Mouse (Mus musculus) megakaryocyte, embryonic 14.5 days (primary cell): ENCODE results near the gene Ccdc136. TPM values are rescaled to one million over a fixed set of nuclear protein-coding genes. Genes with fewer than 3 reads are reported as not detected.

ENCODE experiments used
- H3K27me3 ChIP-seq: replicated peaks from 2 replicates; pipeline ENCODE3; 2012; ENCODE audit warnings: inconsistent platforms
- H3K36me3 ChIP-seq: replicated peaks from 2 replicates; pipeline ENCODE3; 2012; ENCODE audit warnings: low read length, inconsistent platforms, mixed read lengths
- H3K4me1 ChIP-seq: 2 replicates; pipeline ENCODE4 v1.6.1; 2012; ENCODE audit warnings: inconsistent platforms
- H3K4me3 ChIP-seq: replicated peaks from 2 replicates; pipeline ENCODE3; 2012; ENCODE audit warnings: moderate library complexity, mild to moderate bottlenecking, inconsistent platforms
- H3K9me3 ChIP-seq: 2 replicates; pipeline ENCODE4 v1.6.1; 2012; ENCODE audit warnings: inconsistent platforms
- FLI1 ChIP-seq: IDR thresholded peaks from 2 replicates; pipeline ENCODE4 v1.6.1; 2012; ENCODE audit warnings: low read length, inconsistent platforms, mixed read lengths
- GATA1 ChIP-seq: IDR thresholded peaks from 3 replicates; pipeline ENCODE4 v1.6.1; 2012; ENCODE audit warnings: mixed read lengths, low read length, inconsistent platforms, borderline replicate concordance
- polyA plus RNA-seq: library from polyadenylated mRNA; stranded (reverse); fragments of >175 nt; gene quantifications from 2 replicates; pipeline ENCODE4 v1.2.3, GENCODE M21; 2012; ENCODE audit warnings: low replicate concordance; ENCODE audit not compliant: insufficient read depth

The Ccdc136 gene
- polyA plus RNA-seq, 1 experiment = not detected

GRCm38 (mm10) chr6:29425118-29425517 is 29.0 kb downstream of the Ccdc136 start:
- TF ChIP-seq FLI1 (no peak), GATA1 (no peak)
- peaks cover 83% of the 10 kb centered on the region for H3K27me3 ChIP-seq

GRCm38 (mm10) chr6:29426331-29426730 is 30.2 kb downstream of the Ccdc136 start:
- Histone ChIP-seq H3K4me3 (no peak overlapping the region), H3K27me3 (peaks cover 84% of the 10 kb centered on the region), H3K4me1 (0 out of 2 replicates have a peak, but pooled peaks cover 3% of the 10 kb centered on the region), H3K9me3 (no peaks in the 10 kb centered on the region), H3K36me3 (no peaks in the 10 kb centered on the region)
- TF ChIP-seq FLI1 (no peak), GATA1 (no peak)

More at GRCm38 (mm10) chr6:29425118-29425517, 29.0 kb downstream of the Ccdc136 start:
- no peaks in the 10 kb centered on the region for H3K36me3 ChIP-seq
- no peak overlapping the region for H3K4me3 ChIP-seq
- H3K4me1 ChIP-seq = 0 out of 2 replicates have a peak, but pooled peaks cover 3% of the 10 kb centered on the region
- H3K9me3 ChIP-seq = no peaks in the 10 kb centered on the region

- TF ChIP-seq FLI1 = no peak
- TF ChIP-seq GATA1 = no peak
- Histone ChIP-seq H3K4me3 (no peak overlapping the region), H3K27me3 (peaks cover 86% of the 10 kb centered on the region), H3K36me3 (no peaks in the 10 kb centered on the region), H3K4me1 (peaks cover 8% of the 10 kb centered on the region), H3K9me3 (no peaks in the 10 kb centered on the region)
Observed at GRCm38 (mm10) chr6:29428171-29428570, 32.1 kb downstream of the Ccdc136 start.

GRCm38 (mm10) chr6:29430681-29431420 is 34.7 kb downstream of the Ccdc136 start:
- Histone ChIP-seq H3K4me3 (no peak overlapping the region), H3K9me3 (no peaks in the 10 kb centered on the region), H3K27me3 (peaks cover 96% of the 10 kb centered on the region), H3K4me1 (peaks cover 35% of the 10 kb centered on the region), H3K36me3 (no peaks in the 10 kb centered on the region)
- TF ChIP-seq GATA1 (no peak), FLI1 (no peak)

- Histone ChIP-seq H3K4me1 (peaks cover 39% of the 10 kb centered on the region), H3K4me3 (no peak overlapping the region), H3K9me3 (no peaks in the 10 kb centered on the region), H3K27me3 (peaks cover 94% of the 10 kb centered on the region), H3K36me3 (no peaks in the 10 kb centered on the region)
- TF ChIP-seq FLI1 (no peak), GATA1 (no peak)
Observed at GRCm38 (mm10) chr6:29431473-29431872, 35.4 kb downstream of the Ccdc136 start.

GRCm38 (mm10) chr6:29432156-29432555 is 36.0 kb downstream of the Ccdc136 start:
- no peaks in the 10 kb centered on the region for H3K36me3 ChIP-seq
- H3K27me3 ChIP-seq = peaks cover 94% of the 10 kb centered on the region
- H3K9me3 ChIP-seq = no peaks in the 10 kb centered on the region
- TF ChIP-seq FLI1 (no peak), GATA1 (no peak)
- peaks cover 39% of the 10 kb centered on the region for H3K4me1 ChIP-seq
- H3K4me3 ChIP-seq = no peak overlapping the region

GRCm38 (mm10) chr6:29432676-29433037 is 36.5 kb downstream of the Ccdc136 start:
- Histone ChIP-seq H3K27me3 (peaks cover 93% of the 10 kb centered on the region), H3K36me3 (no peaks in the 10 kb centered on the region), H3K4me3 (no peak overlapping the region), H3K4me1 (peaks cover 36% of the 10 kb centered on the region), H3K9me3 (no peaks in the 10 kb centered on the region)
- TF ChIP-seq FLI1 (no peak), GATA1 (no peak)

- Histone ChIP-seq H3K4me3 (peak within 1 kb of the TSS; percentile 89), H3K9me3 (no peaks in the 10 kb centered on the region), H3K27me3 (peaks cover 93% of the 10 kb centered on the region), H3K36me3 (no peaks in the 10 kb centered on the region), H3K4me1 (peaks cover 36% of the 10 kb centered on the region)
- no peak for TF ChIP-seq FLI1
- TF ChIP-seq GATA1 = no peak
Observed at GRCm38 (mm10) chr6:29433038-29433803, 37.1 kb downstream of the Ccdc136 start, which contains the start of gene Flnc. Gene Flnc, plus strand, starts transcription at chr6:29433256.

GRCm38 (mm10) chr6:29433804-29434795 is 38.0 kb downstream of the Ccdc136 start:
- H3K27me3 ChIP-seq = peaks cover 93% of the 10 kb centered on the region
- H3K36me3 ChIP-seq = no peaks in the 10 kb centered on the region
- H3K4me3 ChIP-seq = peak overlapping the region; percentile 89
- TF ChIP-seq FLI1 = no peak
- TF ChIP-seq GATA1 = no peak
- no peaks in the 10 kb centered on the region for H3K9me3 ChIP-seq
- H3K4me1 ChIP-seq = peaks cover 36% of the 10 kb centered on the region
